In genomic region chr2:93992259-93992658, GRCm38 (mm10) we compare ENCODE assay signal across 7 mouse cellular contexts. TPM values are rescaled to one million over a fixed set of nuclear protein-coding genes. Genes with fewer than 3 reads are reported as not detected.
DNase-seq lines count a peak whose midpoint lies in the region; TF ChIP-seq lines count a peak whose summit lies in the region.

No protein-coding gene starts in this region.

- H3K27ac ChIP-seq in heart, adult 2 months = peak overlapping the region; percentile 43

- H3K4me1 ChIP-seq in heart, adult 2 months (ENCODE audit: control insufficient read depth, insufficient read depth, low read length) = peaks cover 4% of the 10 kb centered on the region; the same call in 1 of the 2 replicates

- no peak overlapping the region for H3K4me3 ChIP-seq in heart, adult 2 months

- 28% methylated on average over 5 of the region's 5 CpGs for WGBS in heart, adult 2 months

- TF ChIP-seq POLR2A in heart, adult 2 months (IDR thresholded peaks at IDR 0.05; ENCODE audit: insufficient read depth, low read depth, low read length) = no peak

- peak; percentile 28 to 58 for DNase-seq in left cerebral cortex, adult 9 months (ENCODE audit: low spot score in 2 of 2)
- DNase-seq in left cerebral cortex, postnatal 36 days (ENCODE audit: low spot score in 2 of 2) = no peak
- DNase-seq in brain, embryonic 18.5 days (ENCODE audit: low read depth, low spot score) = peak; percentile 70
- peak in 1 of 2 experiments; percentile 23 for DNase-seq in heart, adult 2 months
- DNase-seq in kidney, postnatal 4 days = peak; percentile 18 to 42
- no peak for DNase-seq in ovary, postnatal 36 days (ENCODE audit: low spot score)
- no peak for DNase-seq in retina, postnatal 1 day

- intact Hi-C loops in left cerebral cortex, postnatal 36 days (cut with DNase I) = loop anchor here (1.0 kb wide), 1 partner anchor 35 kb away; the partner anchor contains the start of gene Gm13889
- intact Hi-C loops in heart, adult 2 months (cut with DNase I) = no loop called here

- H3K9ac ChIP-seq in heart, adult 2 months (ENCODE audit: low read depth, low read length) = no peak overlapping the region

- H3K79me2 ChIP-seq in heart, adult 2 months (replicated peaks; ENCODE audit: control insufficient read depth, insufficient read depth, low read length) = no peaks in the 10 kb centered on the region

- TF ChIP-seq CTCF in heart, adult 2 months (IDR thresholded peaks at IDR 0.05) = no peak

- H3K36me3 ChIP-seq in heart, adult 2 months (ENCODE audit: control insufficient read depth, insufficient read depth, low read length) = peaks cover 23% of the 10 kb centered on the region

- no peaks in the 10 kb centered on the region for H3K27me3 ChIP-seq in heart, adult 2 months (ENCODE audit: control insufficient read depth, insufficient read depth, low read length)

- TF ChIP-seq EP300 in heart, adult 2 months (IDR thresholded peaks at IDR 0.05; ENCODE audit: insufficient read depth, low read depth, low read length) = no peak

RNA-seq across cellular contexts. Expression of gene Gm27027, which starts 3.9 kb away (rescaled TPM):
- total RNA-seq in left cerebral cortex, postnatal 36 days (2021) = 1 to 10 TPM in 1 of 2 experiments, not detected in 1; 1.2 TPM
- total RNA-seq in heart, adult 2 months (2021) = not detected
- not detected in 2 replicates for polyA plus RNA-seq in heart, adult 2 months (2012; rRNA removed)

RNA-seq across cellular contexts. Expression of gene Alkbh3, which starts 18.3 kb away (rescaled TPM):
- 10 to 100 TPM; 22.2 to 25.3 TPM for total RNA-seq in left cerebral cortex, postnatal 36 days (2021)
- total RNA-seq in heart, adult 2 months (2021) = 10 to 100 TPM; 47.5 to 53.5 TPM
- 54.3 and 73.2 TPM in 2 replicates for polyA plus RNA-seq in heart, adult 2 months (2012; rRNA removed)

RNA-seq across cellular contexts. Expression of gene Gm13889, which starts 35.3 kb away (rescaled TPM):
- 10 to 100 TPM; 45.1 to 54.3 TPM for total RNA-seq in left cerebral cortex, postnatal 36 days (2021)
- total RNA-seq in heart, adult 2 months (2021) = 10 to 100 TPM in 1 of 2 experiments, 1 to 10 TPM in 1; 9.4 to 12.4 TPM
- polyA plus RNA-seq in heart, adult 2 months (2012; rRNA removed) = 5.7 and 8.3 TPM in 2 replicates

Comparison
In these comparisons a context has a peak if more than half of its experiments do, and no peak if none do; other contexts are left out.
1. DNase-seq: peak in left cerebral cortex, adult 9 months (2 of 2), brain, embryonic 18.5 days (single experiment) and kidney, postnatal 4 days (2 of 2); none in left cerebral cortex, postnatal 36 days (0 of 2), ovary, postnatal 36 days (single experiment) and retina, postnatal 1 day (single experiment).